Mouse (Mus musculus) heart, postnatal 36 days (tissue): ENCODE data around the gene Pcp2. TPM values are rescaled to one million over a fixed set of nuclear protein-coding genes. Genes with fewer than 3 reads are reported as not detected.

Experiments used
- DNase-seq, 2 experiments: peaks; one replicate each; pipeline ENCODE4 v3.0.0; 2021 to 2022
- intact Hi-C: fragments of 180-260 bp; cut with DNase I; formaldehyde crosslinking; loops from one replicate; pipeline ENCODE4 v1.15.1; 2025
- total RNA-seq, 2 experiments: library from RNA; stranded (reverse); gene quantifications; 2 replicates each; pipeline ENCODE4 v1.2.3; 2021

Gene Pcp2
- not detected for total RNA-seq

DNA sequence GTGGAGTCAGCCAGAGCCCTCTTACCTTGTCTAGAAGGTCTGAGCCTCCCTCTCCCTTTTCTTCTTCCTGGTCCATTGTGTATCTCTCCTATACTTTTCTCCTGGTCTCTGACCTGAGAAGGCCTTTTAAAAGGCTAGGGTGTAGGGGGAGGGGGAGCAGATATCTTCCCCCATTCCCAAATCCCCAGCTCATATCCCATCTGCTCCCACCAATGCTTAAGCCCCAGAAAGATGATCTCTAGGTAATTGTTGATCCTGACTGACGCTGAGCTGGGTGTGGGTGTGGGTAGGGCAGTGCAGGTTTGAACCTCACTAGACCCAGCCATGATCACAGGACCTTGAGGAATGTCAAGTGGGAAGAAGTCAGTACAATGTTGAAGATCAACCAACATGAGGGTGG lies at the start of gene Pcp2:
Gene Pcp2, minus strand, starts transcription at position 101 of the 400 bp plus-strand sequence.
- intact Hi-C loops: loop anchor here (10.0 kb wide), 1 partner anchor 629 kb away; the partner anchor contains the start of genes Ctxn1 and Snapc2
- no peak for DNase-seq

DNA sequence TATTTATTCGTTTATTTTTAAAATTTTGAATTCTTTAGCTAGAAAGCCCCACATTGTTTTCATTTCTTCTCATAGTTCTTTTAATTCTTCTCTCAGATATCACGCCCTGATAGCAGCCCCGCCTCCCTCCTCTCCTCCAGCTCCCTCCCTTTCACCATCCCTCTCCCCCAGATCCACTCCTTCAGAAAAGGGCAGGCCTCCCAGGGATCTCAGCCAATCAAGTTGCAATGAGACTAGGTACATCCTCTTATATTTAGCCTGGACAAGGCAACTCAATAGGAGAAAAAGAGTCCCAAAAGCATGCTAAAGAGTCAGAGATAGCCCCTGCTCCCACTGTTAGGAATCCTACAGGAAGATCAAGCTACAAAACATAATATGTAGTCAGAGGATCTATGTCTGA lies 49.3 kb upstream of the Pcp2 start:
- no peak for DNase-seq
- intact Hi-C loops: loop anchor here (5.0 to 10.0 kb wide), 3 partner anchors 172 to 320 kb away; partner anchors contain the start of genes A430078G23Rik, Mcoln1 and Pex11g

DNA sequence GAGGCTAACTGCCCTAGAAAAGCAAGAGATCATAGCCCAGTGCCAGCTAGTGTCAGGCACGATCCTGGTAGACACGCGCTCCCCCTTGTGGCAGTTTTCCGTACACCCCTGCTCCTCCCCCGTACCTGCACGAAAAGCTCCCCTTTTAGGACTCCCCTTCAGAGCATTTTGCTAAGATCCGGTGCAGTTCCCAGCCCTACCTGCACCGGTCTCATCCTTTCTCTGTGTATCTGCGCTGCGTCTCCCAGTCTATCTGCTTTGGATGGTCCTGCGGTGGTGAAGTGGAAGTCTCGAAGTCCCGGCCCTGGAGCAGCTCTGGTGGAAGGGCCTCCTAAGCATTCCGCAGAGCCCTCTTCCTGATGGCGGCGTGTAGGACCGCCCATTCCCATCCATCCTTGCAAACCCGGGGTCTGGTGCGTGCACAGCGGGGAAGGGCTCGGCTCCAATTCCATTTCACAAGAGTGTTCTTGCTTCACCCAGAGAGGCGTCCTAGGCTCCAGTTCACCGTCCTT lies 46.7 kb upstream of the Pcp2 start, which contains the start of gene Fcor:
Gene Fcor, minus strand, starts transcription at position 383 of the 512 bp plus-strand sequence.
- DNase-seq: peak; percentile 85 to 86
- intact Hi-C loops: loop anchor here (1.0 to 10.0 kb wide), 3 partner anchors 113 to 317 kb away; partner anchors contain the start of genes A430078G23Rik and Pex11g

DNA sequence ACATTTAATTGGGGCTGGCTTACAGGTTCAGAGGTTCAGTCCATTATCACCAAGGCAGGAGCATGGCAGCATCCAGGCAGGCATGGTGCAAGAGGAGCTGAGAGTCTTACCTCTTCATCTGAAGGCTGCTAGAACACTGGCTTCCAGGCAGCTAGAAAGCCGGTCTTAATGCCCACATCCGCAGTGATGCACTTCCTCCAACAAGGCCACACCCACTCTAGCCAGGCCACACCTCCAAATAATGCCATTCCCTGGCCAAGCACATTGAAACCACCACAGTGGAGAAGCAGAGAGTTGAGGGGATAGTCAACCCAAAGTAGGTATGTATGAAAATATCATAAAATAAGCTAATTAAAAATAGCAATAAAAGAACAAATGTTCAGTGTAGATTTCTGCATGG lies 45.0 kb upstream of the Pcp2 start:
- intact Hi-C loops: loop anchor here (10.0 kb wide), 2 partner anchors 206 to 316 kb away; partner anchors contain the start of genes A430078G23Rik and Pex11g
- no peak for DNase-seq

DNA sequence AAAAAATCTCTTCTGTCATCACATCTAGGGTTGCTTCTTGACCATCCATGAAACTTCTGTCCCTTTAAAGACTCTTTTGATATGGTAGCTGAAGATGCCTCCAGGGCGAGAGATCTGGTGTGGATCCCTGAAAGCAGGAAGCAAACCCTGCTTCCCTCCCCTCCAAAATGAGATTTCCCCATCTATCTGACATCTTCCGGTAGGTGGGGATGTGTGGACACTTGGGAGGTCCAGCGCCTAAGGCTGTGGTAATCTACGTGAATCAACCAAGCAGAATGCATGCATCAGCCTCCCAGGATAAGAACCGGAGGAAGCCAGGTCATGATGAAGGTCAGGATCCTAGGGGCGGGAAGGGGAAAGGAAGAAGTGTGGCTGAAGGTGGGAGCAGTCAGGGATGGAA lies 40.2 kb upstream of the Pcp2 start, which contains the start of gene Mcemp1:
Gene Mcemp1, plus strand, starts transcription at position 248 of the 400 bp plus-strand sequence.
- intact Hi-C loops: no loop called here
- no peak for DNase-seq

DNA sequence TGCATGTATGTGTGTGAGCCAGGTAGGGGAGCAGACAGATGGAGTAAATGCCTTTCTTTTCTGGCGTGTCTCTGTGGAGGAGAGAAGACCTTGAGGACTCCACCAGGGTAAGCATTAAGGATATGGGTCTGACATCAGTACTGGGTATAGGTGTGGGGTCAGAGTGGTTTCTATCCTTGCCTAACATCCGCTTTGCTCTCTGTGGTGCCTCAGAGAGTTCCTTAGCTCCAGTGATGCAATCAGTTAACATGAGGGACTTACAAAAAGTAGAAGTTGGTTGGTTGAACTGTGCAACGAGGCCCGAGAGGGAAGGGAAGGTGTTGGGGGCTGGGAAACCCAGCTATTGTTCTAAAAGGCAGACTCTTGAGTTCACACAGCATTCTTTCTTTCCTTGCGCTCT lies 39.1 kb upstream of the Pcp2 start:
- intact Hi-C loops: no loop called here
- no peak for DNase-seq

DNA sequence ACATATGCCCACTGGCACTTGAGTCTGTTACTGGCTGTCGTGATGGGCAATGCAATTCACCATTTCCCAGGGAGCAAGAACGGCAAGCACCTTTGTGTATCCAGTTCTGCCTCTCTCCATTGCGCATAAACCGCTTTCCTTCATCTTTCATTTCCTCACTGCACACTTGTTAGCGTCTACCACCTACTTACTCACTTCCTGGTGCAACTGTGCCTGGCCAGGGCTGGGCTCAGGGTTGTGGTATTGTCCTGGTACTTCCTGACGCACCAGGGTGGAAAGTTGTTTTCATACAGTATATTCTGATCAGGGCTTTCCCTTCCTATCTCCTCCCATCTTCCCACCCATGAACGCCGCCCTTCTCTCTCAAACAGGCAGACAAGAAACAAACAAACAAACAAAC lies 35.5 kb upstream of the Pcp2 start:
- intact Hi-C loops: no loop called here
- no peak for DNase-seq

DNA sequence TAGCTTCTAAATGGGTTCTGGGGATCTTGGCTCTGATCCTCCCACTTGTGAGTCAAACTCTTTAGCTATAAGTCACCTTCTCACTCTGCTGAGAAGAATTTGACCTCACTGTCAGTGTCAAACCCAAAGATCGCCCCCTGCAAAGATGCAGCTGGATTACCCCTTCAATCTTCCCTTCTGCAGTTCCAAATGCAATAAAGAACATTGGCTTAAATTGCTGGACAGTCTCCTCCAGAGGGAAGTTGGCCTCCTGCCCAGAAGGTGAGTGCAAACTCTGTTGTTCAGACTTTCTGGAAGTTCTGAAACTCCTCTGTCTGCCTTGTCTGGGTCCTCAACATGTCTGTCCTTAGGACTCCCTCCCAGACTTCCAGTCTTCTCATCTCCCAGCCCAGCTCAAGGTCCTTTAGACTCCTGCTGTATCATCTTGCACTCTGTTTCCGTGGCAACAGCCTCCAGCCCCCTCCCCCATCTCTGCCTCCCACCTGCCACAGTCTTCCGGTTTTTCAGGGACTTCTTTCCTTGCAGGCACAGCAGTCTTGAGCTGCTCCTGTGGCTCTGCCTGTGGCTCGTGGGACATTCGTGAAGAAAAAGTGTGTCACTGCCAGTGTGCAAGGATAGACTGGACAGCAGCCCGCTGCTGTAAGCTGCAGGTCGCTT lies 31.5 kb upstream of the Pcp2 start:
- intact Hi-C loops: no loop called here
- no peak for DNase-seq

DNA sequence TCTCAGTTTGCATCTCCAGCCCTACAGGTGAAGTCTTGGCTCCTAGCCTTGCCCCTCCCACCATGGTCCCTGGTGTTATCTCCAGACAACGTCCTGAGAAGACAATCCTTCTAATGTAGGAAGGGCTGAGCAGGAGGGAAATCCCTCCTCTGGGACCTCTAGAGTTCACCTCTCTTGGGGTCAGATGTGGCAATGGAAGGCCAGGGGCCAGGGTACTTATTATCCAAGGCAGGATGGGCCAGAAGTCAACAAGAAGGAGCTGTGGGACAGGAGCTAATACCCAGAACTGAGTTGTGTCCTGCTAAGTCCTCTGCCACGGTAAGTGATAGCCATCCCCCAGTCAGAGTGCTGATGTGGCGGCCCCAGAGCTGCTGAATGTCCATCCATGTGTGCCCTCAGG lies 30.2 kb upstream of the Pcp2 start, which contains the start of gene Retn:
Gene Retn, plus strand, starts transcription at position 245 of the 400 bp plus-strand sequence.
- intact Hi-C loops: no loop called here
- DNase-seq: no peak

DNA sequence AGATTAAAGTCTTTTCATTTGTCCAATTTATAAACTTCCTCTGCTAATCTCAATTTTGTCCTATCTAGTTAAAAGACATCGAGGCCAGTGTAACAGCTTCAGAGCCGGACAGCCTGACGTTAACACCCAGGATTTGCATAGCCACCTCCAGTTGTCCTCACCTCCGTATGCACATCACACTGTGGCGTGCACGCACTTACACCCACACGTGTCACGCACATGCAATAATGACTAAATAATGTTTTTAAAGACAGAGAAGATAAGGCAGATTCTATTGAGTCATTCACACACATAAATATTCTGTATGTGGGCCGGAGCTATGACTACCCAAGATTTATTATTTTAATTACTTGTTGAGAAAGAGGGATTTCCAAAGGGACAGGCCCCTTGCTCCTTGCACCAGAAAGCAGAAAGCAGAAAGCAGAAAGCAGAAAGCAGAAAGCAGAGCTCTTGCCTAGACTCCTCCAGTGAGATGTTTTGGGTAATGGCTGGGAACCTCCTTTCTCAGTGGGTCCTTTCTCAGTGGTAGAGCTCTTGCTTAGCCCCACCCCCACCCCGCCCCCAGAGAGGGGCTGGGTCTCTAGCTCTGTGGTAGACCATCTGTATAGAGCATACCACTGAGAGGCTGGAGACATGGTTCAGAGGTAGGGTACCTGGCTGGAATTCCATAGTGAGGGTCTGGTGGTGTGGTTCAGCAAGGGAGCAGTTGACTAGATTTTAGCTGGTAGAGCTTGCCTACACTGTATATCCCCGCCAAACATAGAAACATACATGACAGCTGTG lies 29.6 kb upstream of the Pcp2 start:
- DNase-seq: no peak
- intact Hi-C loops: no loop called here

DNA sequence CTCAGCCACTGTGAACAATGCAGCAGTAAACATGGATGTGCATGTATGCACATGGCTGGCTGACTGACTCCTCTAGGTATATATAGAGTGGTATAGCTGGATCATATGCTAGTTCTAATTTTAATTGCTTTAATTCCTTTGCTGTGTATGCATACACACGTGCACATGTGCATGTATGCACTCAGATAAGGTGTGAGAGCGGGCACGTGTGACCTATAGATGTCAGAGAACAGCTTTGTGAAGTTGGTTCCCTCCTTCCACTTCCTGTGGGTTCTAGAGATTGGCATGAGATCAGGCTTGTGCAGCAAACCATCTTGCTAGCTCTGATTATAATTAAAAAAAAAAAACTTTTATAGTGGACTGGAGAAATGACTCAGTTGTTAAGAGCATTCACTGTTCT lies 27.5 kb upstream of the Pcp2 start:
- intact Hi-C loops: no loop called here
- DNase-seq: no peak

DNA sequence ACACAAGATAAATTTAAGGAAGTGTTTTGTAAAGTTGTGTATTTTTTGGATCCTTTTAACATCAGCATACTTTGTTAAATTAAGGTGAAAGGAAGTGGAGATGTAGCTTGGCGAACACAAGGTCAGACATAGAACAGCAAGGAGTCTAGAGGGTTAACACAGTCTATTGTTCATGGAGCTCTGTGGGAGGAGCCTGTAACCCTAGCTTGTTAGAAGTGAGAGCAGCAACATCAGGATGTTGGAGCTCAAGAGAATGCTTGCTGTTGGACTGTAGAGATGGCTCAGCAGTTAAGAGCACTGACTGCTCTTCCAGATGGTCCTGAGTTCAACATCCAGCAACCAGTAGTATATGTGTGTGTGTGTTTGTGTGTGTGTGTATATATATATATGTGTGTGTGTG lies 23.6 kb upstream of the Pcp2 start:
- intact Hi-C loops: no loop called here
- no peak for DNase-seq

DNA sequence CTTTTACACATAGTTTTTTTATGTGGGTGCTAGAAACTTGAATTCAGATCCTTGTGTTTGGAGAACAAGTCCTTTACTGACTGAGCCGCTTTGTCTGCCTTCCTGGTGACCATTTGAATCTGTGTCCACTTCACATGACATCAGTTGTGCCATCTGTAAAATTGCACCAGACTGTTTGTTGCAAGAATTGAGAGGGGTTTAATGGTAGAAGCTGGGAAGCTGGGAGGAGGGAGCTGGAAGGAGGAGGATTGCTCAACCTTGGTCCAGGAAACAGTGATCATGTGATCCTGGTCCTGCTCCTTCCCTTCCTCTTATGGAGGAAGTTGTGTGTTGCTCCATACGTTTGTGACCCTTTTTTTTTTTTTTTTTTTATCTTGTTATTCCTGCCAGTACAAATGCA lies 22.9 kb upstream of the Pcp2 start:
- no peak for DNase-seq
- intact Hi-C loops: no loop called here

DNA sequence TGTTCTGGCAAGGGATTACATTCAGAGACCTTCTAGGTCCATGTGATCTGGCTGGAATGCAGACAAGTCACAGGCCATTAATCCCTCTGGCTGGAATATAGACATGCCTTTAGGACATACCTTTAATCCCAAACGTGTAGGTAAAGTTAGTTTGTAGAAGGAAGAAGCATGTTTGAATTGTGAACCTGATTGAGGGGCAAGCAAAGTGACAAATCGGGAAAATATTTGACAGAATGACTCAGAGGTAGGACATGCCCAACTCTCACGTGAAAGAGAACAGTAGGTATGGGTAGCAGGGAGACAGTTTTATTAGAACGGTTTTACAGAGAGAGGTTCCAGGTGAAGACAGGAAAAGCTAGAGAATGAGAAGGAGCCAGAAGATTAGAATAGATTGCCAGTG lies 22.2 kb upstream of the Pcp2 start:
- no peak for DNase-seq
- intact Hi-C loops: no loop called here

DNA sequence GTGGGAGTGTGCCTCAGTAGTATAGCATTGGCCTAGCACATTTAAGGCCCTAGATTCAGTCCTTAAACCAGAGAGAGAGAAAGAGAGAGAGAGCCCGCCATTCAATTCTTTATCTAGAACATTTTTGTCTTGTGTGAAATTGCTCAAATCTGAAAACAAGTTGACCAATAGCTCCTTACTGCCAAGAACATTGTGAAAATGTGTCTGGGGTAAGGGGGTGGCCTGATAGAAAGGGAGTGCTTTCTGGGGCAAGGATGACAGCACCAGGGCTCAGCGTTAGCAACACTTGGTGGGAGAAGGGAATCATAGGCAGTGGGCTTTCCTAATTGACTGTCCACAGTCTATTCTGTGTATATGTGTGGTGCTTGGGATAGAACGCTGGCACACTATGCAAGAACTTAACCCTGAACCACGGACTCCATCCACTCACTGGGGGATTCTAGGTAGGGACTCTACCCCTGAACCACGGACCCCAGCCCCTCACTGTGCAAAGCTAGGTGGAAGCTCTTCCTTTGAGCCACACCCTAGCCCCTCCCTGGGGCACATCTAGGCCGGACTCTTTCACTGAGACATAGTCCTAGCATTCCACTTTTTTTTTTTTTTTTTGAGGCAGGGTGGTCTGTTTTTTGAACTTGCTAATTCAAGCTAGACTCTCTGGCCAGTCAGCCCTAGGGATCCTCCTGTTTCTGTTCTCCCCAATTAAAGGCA lies 21.6 kb upstream of the Pcp2 start:
- DNase-seq: no peak
- intact Hi-C loops: no loop called here

DNA sequence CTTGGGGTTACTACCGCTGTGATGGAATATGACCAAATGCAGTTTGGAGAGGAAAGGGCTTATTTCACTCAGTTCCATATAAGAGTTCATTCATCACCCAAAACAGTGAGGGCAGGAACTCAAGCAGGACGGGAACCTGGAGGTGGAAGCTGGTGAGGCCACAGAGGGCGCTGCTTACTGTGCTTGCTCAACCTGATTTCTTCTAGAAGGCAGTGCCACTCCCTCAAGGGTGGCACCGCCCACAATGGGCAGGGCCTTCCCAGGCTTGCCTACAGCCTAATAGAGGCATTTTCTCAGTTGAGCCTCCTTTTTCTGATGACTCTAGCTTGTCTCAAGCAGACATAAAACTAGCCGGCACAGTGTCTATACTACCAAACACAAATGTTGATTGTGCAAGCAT lies 20.5 kb upstream of the Pcp2 start:
- intact Hi-C loops: no loop called here
- DNase-seq: peak in 1 of 2 experiments; percentile 30

DNA sequence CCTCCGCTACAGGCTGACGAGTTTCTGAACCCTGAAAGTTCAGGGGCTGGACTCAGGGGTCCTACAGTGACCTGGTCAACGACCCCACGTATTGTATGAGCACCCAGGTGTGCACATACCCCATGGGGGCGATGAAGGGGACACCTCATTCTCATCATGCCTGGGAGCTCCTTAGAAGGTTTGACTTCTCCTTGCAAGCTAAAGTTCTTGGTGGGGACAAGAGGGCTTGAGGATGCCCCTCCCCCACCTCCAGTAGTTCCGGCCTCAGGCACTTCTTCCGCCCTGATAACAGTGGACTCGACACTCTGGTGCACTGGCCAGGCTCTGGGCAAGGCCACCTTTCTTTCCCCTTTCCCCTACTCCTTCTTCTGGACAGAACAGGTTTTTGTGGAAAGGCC lies 6.1 kb upstream of the Pcp2 start:
- intact Hi-C loops: no loop called here
- DNase-seq: no peak

DNA sequence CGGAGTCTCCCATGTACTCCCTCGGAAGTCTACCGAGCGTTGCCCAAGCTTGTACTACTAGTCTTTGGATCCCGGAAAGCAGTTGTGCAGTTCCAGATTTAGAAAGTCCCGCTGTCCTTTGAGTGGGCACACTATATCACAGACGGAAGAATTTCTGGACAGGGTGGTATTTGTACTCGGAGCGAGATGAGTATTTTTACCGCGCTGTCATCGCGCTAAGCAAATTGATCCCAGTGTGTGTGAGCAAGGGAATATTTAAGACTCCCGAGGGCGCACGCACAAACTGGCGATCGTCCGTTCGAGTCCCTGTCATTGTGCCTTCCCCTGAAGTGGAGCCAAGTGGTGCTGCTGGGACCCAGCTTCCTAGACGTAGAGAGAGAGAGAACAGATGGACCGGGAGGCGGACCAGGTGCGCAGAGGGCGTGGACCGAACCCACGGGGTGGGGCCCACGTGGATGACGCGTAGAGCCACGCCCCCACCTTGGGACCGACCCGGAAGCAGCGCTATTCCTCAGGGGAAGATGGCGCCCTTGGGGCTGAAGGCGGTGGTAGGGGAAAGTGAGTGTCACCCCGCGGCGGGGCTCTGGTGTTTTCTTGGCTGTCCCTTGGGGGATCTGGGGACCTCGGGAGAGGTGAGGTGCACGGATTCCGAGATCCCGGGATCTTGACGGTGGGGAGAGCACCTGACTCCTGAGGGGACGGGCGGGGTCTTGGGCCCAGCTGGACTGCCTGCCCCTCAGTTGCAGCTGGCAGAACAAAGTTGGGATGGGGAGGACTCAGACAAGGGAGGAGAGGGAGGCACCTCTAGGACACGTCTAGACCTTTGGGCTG lies 5.5 kb upstream of the Pcp2 start, which contains the start of gene Stxbp2:
Gene Stxbp2, plus strand, starts transcription at position 309 of the 831 bp plus-strand sequence.
- DNase-seq: peak; percentile 39 to 50
- intact Hi-C loops: no loop called here

DNA sequence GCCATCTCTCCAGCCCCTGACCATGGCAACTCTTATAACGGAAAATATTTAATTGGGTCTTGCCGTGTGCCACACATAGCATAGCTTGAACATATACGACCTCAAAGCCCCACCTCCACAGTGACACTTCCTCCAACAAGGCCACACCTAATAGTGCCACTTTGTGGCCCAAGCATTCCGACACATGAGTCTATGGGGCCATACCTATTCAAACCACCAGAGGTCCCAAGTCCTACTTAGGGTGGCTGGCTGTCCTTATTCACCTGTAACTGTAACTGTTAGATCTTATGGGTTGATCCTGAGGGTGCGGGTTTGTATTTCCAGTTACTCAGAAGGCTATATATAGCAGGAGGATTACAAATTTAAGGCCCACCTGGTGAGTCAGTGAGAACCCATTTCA lies 2.7 kb upstream of the Pcp2 start:
- DNase-seq: no peak
- intact Hi-C loops: loop anchor here (10.0 kb wide), 1 partner anchor 627 kb away; the partner anchor contains the start of genes Ctxn1 and Snapc2

DNA sequence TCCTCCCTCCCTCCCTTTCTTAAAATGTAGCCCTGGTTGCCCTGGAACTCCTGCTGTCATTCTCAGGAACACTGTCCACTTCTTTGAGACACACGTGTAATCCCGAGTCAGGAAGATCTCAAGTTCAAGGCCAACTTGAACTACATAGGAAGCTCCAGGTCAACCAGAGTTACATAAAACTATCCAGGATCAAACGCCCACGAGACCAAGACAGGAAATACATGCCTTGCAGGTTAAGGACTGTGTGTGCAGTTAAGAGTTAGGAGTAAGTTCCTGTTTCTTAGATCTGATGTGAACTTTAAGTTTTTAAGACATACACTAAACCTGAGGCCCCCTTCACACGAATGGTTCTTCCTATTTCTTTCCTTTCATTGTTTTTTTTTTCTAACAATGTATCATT lies 1.6 kb upstream of the Pcp2 start:
- intact Hi-C loops: loop anchor here (10.0 kb wide), 1 partner anchor 628 kb away; the partner anchor contains the start of genes Ctxn1 and Snapc2
- no peak for DNase-seq
